Mouse (Mus musculus): Measurements from ENCODE around the gene Grin2a. TPM values are rescaled to one million over a fixed set of nuclear protein-coding genes. Genes with fewer than 3 reads are reported as not detected.

Grin2a gene
- polyA plus RNA-seq, 1 experiment = not detected

DNA sequence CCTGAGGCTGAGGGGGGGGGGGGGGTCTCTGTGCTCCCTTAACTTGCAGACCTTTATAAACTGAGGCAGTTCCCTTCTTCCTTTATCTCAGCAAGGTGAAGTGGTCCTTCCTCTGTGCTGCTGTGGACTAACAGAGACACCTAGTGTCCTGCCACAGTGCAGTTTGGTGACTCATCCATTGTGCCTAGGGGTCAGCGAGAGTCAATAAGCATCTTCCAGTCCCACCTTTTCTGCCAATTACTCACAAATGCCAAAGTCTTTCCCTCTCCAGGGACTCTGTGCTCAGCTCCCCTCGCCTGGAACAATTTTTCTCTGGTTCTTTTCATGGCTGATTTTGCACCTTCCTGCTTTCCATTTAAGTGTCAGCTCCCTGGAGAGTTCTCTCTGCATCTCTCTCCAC lies 258.2 kb downstream of the Grin2a start:
- TF ChIP-seq CTCF (conservative IDR thresholded peaks at IDR 0.05; ENCODE audit: insufficient read depth, insufficient read length, low read depth, low read length) (peak; percentile 40; the same call in 1 of the 2 replicates), POLR2A (IDR thresholded peaks at IDR 0.05; ENCODE audit: low read depth, low read length) (no peak)
- H3K36me3 ChIP-seq (ENCODE audit: control insufficient read depth, insufficient read depth, low read length) = no peaks in the 10 kb centered on the region
- no peak for DNase-seq
- no peaks in the 10 kb centered on the region for H3K4me1 ChIP-seq (ENCODE audit: control insufficient read depth, insufficient read depth, low read length)
- no peak overlapping the region for H3K27ac ChIP-seq (ENCODE audit: insufficient read depth, low read depth, low read length)
- WGBS = 25% methylated on average over 2 of the region's 2 CpGs
- H3K4me3 ChIP-seq (ENCODE audit: insufficient read depth, low read depth, low read length) = no peak overlapping the region
- no peaks in the 10 kb centered on the region; the same call in 1 of the 2 replicates for H3K27me3 ChIP-seq (replicated peaks; ENCODE audit: control insufficient read depth, insufficient read depth, low read length)

DNA sequence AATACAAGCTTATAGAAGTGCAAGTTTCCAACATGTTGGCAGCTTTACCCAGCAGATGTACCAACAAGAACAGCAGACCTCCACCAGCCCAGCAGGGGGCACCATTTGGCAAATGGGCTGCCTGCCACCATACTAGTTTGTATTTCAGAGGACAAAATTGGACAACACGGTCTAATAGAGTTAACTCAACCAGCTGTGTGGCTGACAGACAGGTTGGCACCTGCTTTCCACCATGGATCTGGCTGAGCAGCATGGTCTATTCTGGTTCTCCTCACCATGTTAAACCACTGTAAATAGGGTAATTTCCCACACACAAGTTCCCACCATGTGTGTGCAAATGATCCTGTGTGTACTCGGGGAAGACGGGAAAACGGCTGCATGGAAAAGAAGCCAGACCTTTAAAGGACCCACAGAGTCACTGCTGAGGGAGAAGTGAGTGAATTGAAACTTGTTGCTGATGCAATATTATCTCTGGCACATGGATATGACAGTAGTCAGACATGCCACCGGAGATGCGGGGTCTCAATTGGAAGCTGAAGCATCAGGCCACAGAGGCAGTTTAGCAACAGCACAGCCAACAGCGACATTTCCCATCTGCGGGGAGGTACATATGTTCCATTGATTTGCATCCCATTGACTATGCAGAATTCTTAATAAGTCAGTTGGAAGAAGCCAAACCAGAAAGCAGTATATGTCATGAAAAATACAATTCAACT lies 259.8 kb downstream of the Grin2a start:
- H3K4me3 ChIP-seq (ENCODE audit: insufficient read depth, low read depth, low read length) = no peak overlapping the region
- WGBS = 87% methylated on average over 8 of the region's 8 CpGs

DNA sequence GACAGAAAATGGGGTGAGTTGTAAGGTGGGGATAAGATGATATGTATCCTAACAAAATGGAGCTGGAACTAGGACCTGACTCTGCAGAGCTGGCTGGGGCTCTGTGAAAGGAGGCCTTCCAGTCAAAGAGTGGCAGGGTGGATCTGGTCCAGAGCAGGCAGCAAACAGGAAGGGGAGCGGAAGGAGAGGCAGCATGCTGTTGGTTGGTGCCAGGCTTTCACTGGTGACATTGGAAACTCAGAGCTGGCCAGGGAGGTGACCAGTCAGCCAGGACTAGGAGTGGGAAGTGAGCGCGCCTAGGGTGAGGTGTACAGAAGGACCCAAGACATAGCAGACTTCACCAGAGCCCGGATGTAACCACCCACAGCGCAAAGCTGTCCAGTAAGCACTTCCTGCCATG lies 267.8 kb downstream of the Grin2a start:
- no peak for DNase-seq
- TF ChIP-seq CTCF (conservative IDR thresholded peaks at IDR 0.05; ENCODE audit: insufficient read depth, insufficient read length, low read depth, low read length) (no peak), POLR2A (IDR thresholded peaks at IDR 0.05; ENCODE audit: low read depth, low read length) (no peak)
- Histone ChIP-seq H3K4me3 (ENCODE audit: insufficient read depth, low read depth, low read length) (no peak overlapping the region), H3K27me3 (replicated peaks; ENCODE audit: control insufficient read depth, insufficient read depth, low read length) (no peaks in the 10 kb centered on the region), H3K27ac (ENCODE audit: insufficient read depth, low read depth, low read length) (no peak overlapping the region), H3K36me3 (ENCODE audit: control insufficient read depth, insufficient read depth, low read length) (no peaks in the 10 kb centered on the region), H3K4me1 (ENCODE audit: control insufficient read depth, insufficient read depth, low read length) (no peaks in the 10 kb centered on the region)
- WGBS = 91% methylated on average over 5 of the region's 5 CpGs

More for the DNA sequence above, 259.8 kb downstream of the Grin2a start:
- Histone ChIP-seq H3K27me3 (replicated peaks; ENCODE audit: control insufficient read depth, insufficient read depth, low read length) (no peaks in the 10 kb centered on the region; the same call in 1 of the 2 replicates), H3K27ac (ENCODE audit: insufficient read depth, low read depth, low read length) (no peak overlapping the region), H3K4me1 (ENCODE audit: control insufficient read depth, insufficient read depth, low read length) (no peaks in the 10 kb centered on the region), H3K36me3 (ENCODE audit: control insufficient read depth, insufficient read depth, low read length) (no peaks in the 10 kb centered on the region)
- TF ChIP-seq POLR2A (IDR thresholded peaks at IDR 0.05; ENCODE audit: low read depth, low read length) = no peak
- no peak for TF ChIP-seq CTCF (conservative IDR thresholded peaks at IDR 0.05; ENCODE audit: insufficient read depth, insufficient read length, low read depth, low read length)
- DNase-seq = no peak

DNA sequence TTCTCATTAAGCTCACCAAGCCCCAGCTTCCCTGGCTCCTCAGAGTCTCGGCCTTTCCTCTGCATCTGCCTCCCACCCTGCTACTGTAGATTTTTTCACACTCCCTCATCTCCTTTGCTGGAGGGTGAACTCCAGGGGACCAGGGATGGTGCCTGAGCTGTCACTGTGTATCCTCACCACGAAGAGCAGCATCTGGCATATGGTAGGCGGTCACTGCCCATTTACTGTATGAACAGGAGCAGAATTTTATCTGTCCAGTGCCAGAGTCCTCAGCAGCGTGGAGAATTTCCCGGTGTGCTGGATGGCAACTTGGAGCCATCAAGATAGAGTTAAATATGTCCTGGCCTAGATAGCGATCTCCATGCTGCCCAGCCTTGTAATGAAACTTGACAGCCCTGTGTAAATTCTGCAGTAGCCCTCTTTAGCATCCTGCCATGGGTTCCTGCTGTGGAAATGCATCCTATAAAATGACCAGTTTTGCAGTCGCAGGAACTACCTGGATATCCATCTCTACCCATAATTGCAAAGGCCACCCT lies 269.7 kb downstream of the Grin2a start:
- Histone ChIP-seq H3K27ac (ENCODE audit: insufficient read depth, low read depth, low read length) (no peak overlapping the region), H3K4me1 (ENCODE audit: control insufficient read depth, insufficient read depth, low read length) (no peaks in the 10 kb centered on the region), H3K27me3 (replicated peaks; ENCODE audit: control insufficient read depth, insufficient read depth, low read length) (no peaks in the 10 kb centered on the region), H3K4me3 (ENCODE audit: insufficient read depth, low read depth, low read length) (no peak overlapping the region), H3K36me3 (ENCODE audit: control insufficient read depth, insufficient read depth, low read length) (no peaks in the 10 kb centered on the region)
- 76% methylated on average over 7 of the region's 7 CpGs for WGBS
- no peak for DNase-seq
- no peak for TF ChIP-seq CTCF (conservative IDR thresholded peaks at IDR 0.05; ENCODE audit: insufficient read depth, insufficient read length, low read depth, low read length)
- no peak for TF ChIP-seq POLR2A (IDR thresholded peaks at IDR 0.05; ENCODE audit: low read depth, low read length)

DNA sequence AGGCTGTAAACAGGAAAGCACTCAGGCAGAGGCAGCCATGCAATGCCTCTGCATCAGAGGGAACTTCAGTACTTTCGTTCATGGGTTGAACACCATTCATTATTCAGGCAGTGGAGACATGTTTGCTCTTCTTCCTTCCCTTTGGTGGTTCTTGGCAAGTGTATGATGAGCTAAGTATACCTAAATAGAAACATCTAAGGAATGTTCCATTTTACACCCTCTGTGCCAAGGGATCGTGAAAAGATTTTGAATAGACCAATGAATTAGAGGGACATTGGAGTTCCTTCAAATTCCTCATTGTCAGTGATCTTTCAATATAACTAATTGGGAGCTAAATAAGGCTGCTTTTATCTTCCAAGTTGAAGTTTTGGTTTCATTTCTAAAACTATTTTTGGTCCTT lies 284.0 kb downstream of the Grin2a start:
- H3K27ac ChIP-seq (ENCODE audit: insufficient read depth, low read depth, low read length) = no peak overlapping the region
- no peak overlapping the region for H3K4me3 ChIP-seq (ENCODE audit: insufficient read depth, low read depth, low read length)
- no peaks in the 10 kb centered on the region for H3K27me3 ChIP-seq (replicated peaks; ENCODE audit: control insufficient read depth, insufficient read depth, low read length)
- no peaks in the 10 kb centered on the region for H3K36me3 ChIP-seq (ENCODE audit: control insufficient read depth, insufficient read depth, low read length)
- TF ChIP-seq CTCF (conservative IDR thresholded peaks at IDR 0.05; ENCODE audit: insufficient read depth, insufficient read length, low read depth, low read length) (no peak), POLR2A (IDR thresholded peaks at IDR 0.05; ENCODE audit: low read depth, low read length) (no peak)
- DNase-seq = no peak
- WGBS = 88% methylated on average over 2 of the region's 2 CpGs
- H3K4me1 ChIP-seq (ENCODE audit: control insufficient read depth, insufficient read depth, low read length) = no peaks in the 10 kb centered on the region

DNA sequence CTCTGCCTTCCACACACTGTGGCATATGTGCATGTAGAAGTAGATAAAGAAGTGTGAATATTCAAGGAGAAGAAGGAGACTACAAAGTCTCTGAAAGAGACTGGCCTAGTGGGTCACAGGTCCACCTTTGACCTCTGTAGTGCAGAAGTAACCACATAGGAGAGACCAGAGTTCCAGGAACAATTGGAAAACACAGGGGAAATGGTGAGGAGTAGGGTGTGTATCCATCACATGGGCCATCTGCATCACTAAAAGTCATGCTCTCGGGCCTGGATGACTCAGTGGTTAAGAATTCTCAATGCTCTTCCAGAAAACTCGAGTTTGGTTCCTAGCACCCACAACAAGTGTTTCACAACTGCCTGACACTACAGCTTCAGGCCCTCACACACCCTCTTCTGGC lies 285.4 kb downstream of the Grin2a start:
- Histone ChIP-seq H3K4me1 (ENCODE audit: control insufficient read depth, insufficient read depth, low read length) (no peaks in the 10 kb centered on the region), H3K36me3 (ENCODE audit: control insufficient read depth, insufficient read depth, low read length) (no peaks in the 10 kb centered on the region), H3K27me3 (replicated peaks; ENCODE audit: control insufficient read depth, insufficient read depth, low read length) (no peaks in the 10 kb centered on the region), H3K4me3 (ENCODE audit: insufficient read depth, low read depth, low read length) (no peak overlapping the region), H3K27ac (ENCODE audit: insufficient read depth, low read depth, low read length) (no peak overlapping the region)
- 64% methylated on average over 2 of the region's 2 CpGs for WGBS
- DNase-seq = no peak
- no peak for TF ChIP-seq POLR2A (IDR thresholded peaks at IDR 0.05; ENCODE audit: low read depth, low read length)
- no peak for TF ChIP-seq CTCF (conservative IDR thresholded peaks at IDR 0.05; ENCODE audit: insufficient read depth, insufficient read length, low read depth, low read length)

DNA sequence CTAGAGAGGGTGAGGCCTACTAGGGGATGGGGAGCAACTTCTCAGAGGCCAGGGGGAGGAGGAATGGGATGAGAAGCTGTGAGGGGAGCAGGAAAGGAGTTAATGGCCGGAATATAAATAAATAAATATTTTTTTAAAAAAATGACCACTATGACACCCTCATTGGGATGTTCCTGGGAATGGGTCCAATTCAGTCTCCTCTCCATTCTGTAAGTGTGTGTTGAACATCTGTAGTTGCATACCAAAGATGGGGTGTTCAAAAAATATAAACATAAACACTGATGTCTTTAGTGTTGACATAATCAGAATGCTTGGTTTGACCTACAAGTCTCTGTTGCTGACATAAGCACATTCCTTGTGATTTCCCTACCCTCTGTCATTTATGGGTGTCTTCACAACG lies 298.2 kb downstream of the Grin2a start:
- TF ChIP-seq CTCF (conservative IDR thresholded peaks at IDR 0.05; ENCODE audit: insufficient read depth, insufficient read length, low read depth, low read length) (no peak), POLR2A (IDR thresholded peaks at IDR 0.05; ENCODE audit: low read depth, low read length) (no peak)
- H3K4me1 ChIP-seq (ENCODE audit: control insufficient read depth, insufficient read depth, low read length) = no peaks in the 10 kb centered on the region
- DNase-seq = no peak
- 54% methylated on average over 2 of the region's 2 CpGs for WGBS
- no peak overlapping the region for H3K4me3 ChIP-seq (ENCODE audit: insufficient read depth, low read depth, low read length)
- no peaks in the 10 kb centered on the region for H3K27me3 ChIP-seq (replicated peaks; ENCODE audit: control insufficient read depth, insufficient read depth, low read length)
- H3K27ac ChIP-seq (ENCODE audit: insufficient read depth, low read depth, low read length) = no peak overlapping the region
- H3K36me3 ChIP-seq (ENCODE audit: control insufficient read depth, insufficient read depth, low read length) = no peaks in the 10 kb centered on the region
